Mouse (Mus musculus) forebrain, embryonic 12.5 days (tissue): ENCODE data around the gene Ganc. TPM values are rescaled to one million over a fixed set of nuclear protein-coding genes. Genes with fewer than 3 reads are reported as not detected.

Experiments used
- polyA plus RNA-seq: library from polyadenylated mRNA; unstranded; fragments of >200 nt; fragmentation: Nextera tagmentation; extraction: Ambion mirVana; gene quantifications from 2 replicates; pipeline ENCODE4 v1.2.1, GENCODE M21; 2016

Gene Ganc
- polyA plus RNA-seq, 1 experiment from 2014 or later = 10.5 TPM

Other genes starting within 250 kb of the Ganc start
- gene Ehd4, start 249.3 kb upstream of the Ganc start, polyA plus RNA-seq = 9.9 and 14.4 TPM in 2 replicates
- 0.08 and 0.14 TPM in 2 replicates for gene Pla2g4e, start 158.6 kb upstream of the Ganc start, polyA plus RNA-seq
- gene Pla2g4d, start 114.7 kb upstream of the Ganc start, polyA plus RNA-seq = not detected in 2 replicates
- gene Pla2g4f, start 89.7 kb upstream of the Ganc start, polyA plus RNA-seq = not detected in 2 replicates
- 39.6 and 43.0 TPM in 2 replicates for gene Vps39, start 50.8 kb upstream of the Ganc start, polyA plus RNA-seq
- gene Tmem87a, start 217 bp downstream of the Ganc start, polyA plus RNA-seq = 6.4 and 10.2 TPM in 2 replicates
- 1.6 and 1.9 TPM in 2 replicates for gene Capn3, start 52.1 kb downstream of the Ganc start, polyA plus RNA-seq
- gene Zfp106, start 159.9 kb downstream of the Ganc start, polyA plus RNA-seq = 68.2 and 68.3 TPM in 2 replicates
- gene Snap23, start 163.8 kb downstream of the Ganc start, polyA plus RNA-seq = 32.2 and 35.8 TPM in 2 replicates
- gene Haus2, start 205.5 kb downstream of the Ganc start, polyA plus RNA-seq = 36.6 and 36.7 TPM in 2 replicates
- gene Lrrc57, start 205.6 kb downstream of the Ganc start, polyA plus RNA-seq = 30.8 and 32.7 TPM in 2 replicates
- gene Stard9, start 225.2 kb downstream of the Ganc start, polyA plus RNA-seq = 4.3 and 4.7 TPM in 2 replicates